9 mouse cellular contexts compared by ENCODE assay signal in genomic region chr5:117363066-117363782, GRCm38 (mm10). TPM values are rescaled to one million over a fixed set of nuclear protein-coding genes. Genes with fewer than 3 reads are reported as not detected.
DNase-seq lines count a peak whose midpoint lies in the region; ATAC-seq and TF ChIP-seq lines count a peak whose summit lies in the region.
"Had no signal": no experiment of that assay in that cellular context is flagged by ENCODE, and none has a peak within 500 bp of the region (broad histone marks: within the 10 kb centered on the region; RNA-seq: fewer than 3 reads in every experiment).

No protein-coding gene starts in this region.

- TF ChIP-seq CTCF in lung, adult 2 months (IDR thresholded peaks at IDR 0.05; ENCODE audit: insufficient read depth, low read length) = no peak

- peak overlapping the region; percentile 32 for H3K4me2 ChIP-seq in heart, embryonic 12.5 days
- H3K4me2 ChIP-seq: liver, embryonic 15.5 days had no signal

- peaks cover 61% of the 10 kb centered on the region for H3K4me1 ChIP-seq in heart, embryonic 12.5 days (replicated peaks)
- peaks cover 19% of the 10 kb centered on the region for H3K4me1 ChIP-seq in lung, adult 2 months (ENCODE audit: control insufficient read depth, insufficient read depth, low read length)

- 38% methylated on average over 15 of the region's 15 CpGs for WGBS in heart, embryonic 12.5 days
- 43% methylated on average over 15 of the region's 15 CpGs for WGBS in lung, adult 2 months

- peaks cover 47% of the 10 kb centered on the region for H3K36me3 ChIP-seq in heart, embryonic 12.5 days

- ATAC-seq in heart, embryonic 12.5 days (ENCODE audit: insufficient number of reproducible peaks, low FRiP score) = no peak
- ATAC-seq in inflammation-experienced regulatory T-cells, adult 6 months = no peak

- H3K9ac ChIP-seq in heart, embryonic 12.5 days = peak overlapping the region; percentile 29; the same call in 1 of the 2 replicates
- H3K9ac ChIP-seq: liver, embryonic 15.5 days had no signal

- no peak overlapping the region for H3K4me3 ChIP-seq in heart, embryonic 12.5 days
- H3K4me3 ChIP-seq in lung, adult 2 months (replicated peaks; ENCODE audit: extremely low read depth, low read depth, low read length) = no peak overlapping the region
- H3K4me3 ChIP-seq: liver, embryonic 15.5 days had no signal

- H3K27ac ChIP-seq in heart, embryonic 12.5 days (ENCODE audit: poor library complexity, severe bottlenecking) = peak overlapping the region; percentile 53; the same call in 1 of the 2 replicates
- H3K27ac ChIP-seq: liver, embryonic 15.5 days had no signal

- TF ChIP-seq POLR2A in lung, adult 2 months (IDR thresholded peaks at IDR 0.05; ENCODE audit: borderline replicate concordance, extremely low read depth, low read depth, low read length) = no peak

- no peaks in the 10 kb centered on the region for H3K9me3 ChIP-seq in heart, embryonic 12.5 days (replicated peaks)
- H3K9me3 ChIP-seq: liver, embryonic 15.5 days had no signal

- H3K27me3 ChIP-seq in heart, embryonic 12.5 days (replicated peaks) = no peaks in the 10 kb centered on the region
- H3K27me3 ChIP-seq: liver, embryonic 15.5 days had no signal

- DNase-seq in urinary bladder, adult 18-20 months (ENCODE audit: low spot score in 2 of 2) = peak; percentile 57 to 78
- DNase-seq in urinary bladder, postnatal 10 days (ENCODE audit: low spot score) = no peak
- DNase-seq in lung, adult 2 months = peak; percentile 54
- no peak for DNase-seq in spleen, postnatal 10 days (ENCODE audit: low spot score in 2 of 2)
- no peak for DNase-seq in thymus, adult 18-20 months
- DNase-seq in spleen, postnatal 36 days (ENCODE audit: low spot score in 2 of 2) = no peak

RNA-seq across cellular contexts. Expression of gene Wsb2, which starts 6.1 kb away (rescaled TPM):
- 94.4 and 96.8 TPM in 2 replicates for polyA plus RNA-seq in heart, embryonic 12.5 days (2016; fragmentation: Nextera tagmentation; extraction: Ambion mirVana)
- 83.6 and 151 TPM in 2 replicates for polyA plus RNA-seq in lung, adult 2 months (2012; rRNA removed)
- 10 to 100 TPM in 2 of 3 experiments, 1 to 10 TPM in 1; 9.8 to 11.3 (median 11.1) TPM for polyA plus RNA-seq in inflammation-experienced regulatory T-cells, adult 6 months (2017; shearing (Covaris generic))

RNA-seq across cellular contexts. Expression of gene Rfc5, which starts 25.6 kb away (rescaled TPM):
- polyA plus RNA-seq in heart, embryonic 12.5 days (2016; fragmentation: Nextera tagmentation; extraction: Ambion mirVana) = 61.2 and 63.0 TPM in 2 replicates
- 8.6 and 9.1 TPM in 2 replicates for polyA plus RNA-seq in lung, adult 2 months (2012; rRNA removed)
- 10 to 100 TPM; 18.9 to 65.6 (median 26.8) TPM for polyA plus RNA-seq in inflammation-experienced regulatory T-cells, adult 6 months (2017; shearing (Covaris generic))

RNA-seq across cellular contexts. Expression of gene Vsig10, which starts 44.3 kb away (rescaled TPM):
- polyA plus RNA-seq in heart, embryonic 12.5 days (2016; fragmentation: Nextera tagmentation; extraction: Ambion mirVana) = 8.4 and 9.0 TPM in 2 replicates
- polyA plus RNA-seq in lung, adult 2 months (2012; rRNA removed) = 28.9 and 31.5 TPM in 2 replicates
- polyA plus RNA-seq in inflammation-experienced regulatory T-cells, adult 6 months (2017; shearing (Covaris generic)) = 1 to 10 TPM; 4.1 to 7.8 (median 5.7) TPM

RNA-seq across cellular contexts. Expression of gene Ksr2, which starts 50.6 kb away (rescaled TPM):
- 0.15 and 0.17 TPM in 2 replicates for polyA plus RNA-seq in heart, embryonic 12.5 days (2016; fragmentation: Nextera tagmentation; extraction: Ambion mirVana)
- polyA plus RNA-seq in lung, adult 2 months (2012; rRNA removed) = 0.02 and 0.06 TPM in 2 replicates
- polyA plus RNA-seq in inflammation-experienced regulatory T-cells, adult 6 months (2017; shearing (Covaris generic)) = under 1 TPM; 0.09 to 0.60 (median 0.36) TPM

Comparison
In these comparisons a context has a peak if more than half of its experiments do, and no peak if none do; other contexts are left out.
1. DNase-seq: peak in urinary bladder, adult 18-20 months (2 of 2) and lung, adult 2 months (single experiment); none in urinary bladder, postnatal 10 days (single experiment), spleen, postnatal 10 days (0 of 2), thymus, adult 18-20 months (0 of 2) and spleen, postnatal 36 days (0 of 2).